Comparison of ENCODE assay signal across 27 mouse cellular contexts in the genomic region with DNA sequence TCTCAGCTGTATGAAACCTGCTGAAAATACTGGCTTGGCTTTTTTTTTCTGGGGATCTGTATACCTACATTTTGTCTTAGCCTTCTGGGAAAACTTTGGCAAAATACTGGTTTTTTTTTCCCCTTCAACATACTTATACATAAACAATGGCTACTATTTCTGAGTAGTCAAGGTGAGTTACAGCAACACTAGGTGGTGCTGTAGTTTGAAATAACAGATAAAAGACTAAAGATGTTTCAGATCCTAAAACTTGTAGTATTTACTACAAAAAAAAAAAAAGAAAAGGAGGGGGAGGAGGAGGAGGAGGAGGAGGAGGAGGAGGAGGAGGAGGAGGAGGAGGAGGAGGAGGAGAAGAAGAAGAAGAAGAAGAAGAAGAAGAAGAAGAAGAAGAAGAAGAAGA.
DNase-seq lines count a peak whose midpoint lies in the region; ATAC-seq lines count a peak whose summit lies in the region.
"Had no signal": no experiment of that assay in that cellular context is flagged by ENCODE, and none has a peak within 500 bp of the region (broad histone marks: within the 10 kb centered on the region; RNA-seq: fewer than 3 reads in every experiment).

No protein-coding gene starts in this region.

- H3K9me3 ChIP-seq in hindbrain, embryonic 13.5 days: no peaks in the 10 kb centered on the region
- H3K9me3 ChIP-seq: embryonic facial prominence, embryonic 10.5 days; embryonic facial prominence, embryonic 13.5 days; forebrain, embryonic 12.5 days; hindbrain, embryonic 12.5 days; intestine, embryonic 15.5 days had no signal

- intact Hi-C loops in left cerebral cortex, postnatal 25 days (cut with DNase I): no loop called here

- peak; percentile 2 for DNase-seq in CD4-positive, CD25-positive, alpha-beta regulatory T cell, adult 2 months (ENCODE audit: low read depth, low spot score)
- DNase-seq in ES-CJ7 (ENCODE audit: low read depth, low spot score): peak; percentile 5
- no peak for DNase-seq in left cerebral cortex, postnatal 25 days (ENCODE audit: low spot score in 2 of 2)
- DNase-seq in lung, postnatal 36 days: no peak
- DNase-seq: adrenal gland, adult 8-10 months; adrenal gland, postnatal 25 days; B cell, adult 2 months; cerebellum, adult 18-20 months; cerebellum, adult 9-11 months; cerebellum, postnatal 25 days; embryo, embryonic 11 days; gastrocnemius, postnatal 10 days; gastrocnemius, postnatal 36 days; heart, adult 11 months had no signal

- H3K4me1 ChIP-seq in hindbrain, embryonic 13.5 days (replicated peaks): no peaks in the 10 kb centered on the region
- H3K4me1 ChIP-seq: embryonic facial prominence, embryonic 10.5 days; embryonic facial prominence, embryonic 13.5 days; forebrain, embryonic 12.5 days; hindbrain, embryonic 12.5 days; intestine, embryonic 15.5 days had no signal

- no peaks in the 10 kb centered on the region for H3K36me3 ChIP-seq in hindbrain, embryonic 13.5 days
- H3K36me3 ChIP-seq: embryonic facial prominence, embryonic 10.5 days; embryonic facial prominence, embryonic 13.5 days; forebrain, embryonic 12.5 days; hindbrain, embryonic 12.5 days; intestine, embryonic 15.5 days had no signal

- H3K27ac ChIP-seq in hindbrain, embryonic 13.5 days: no peak overlapping the region
- H3K27ac ChIP-seq: embryonic facial prominence, embryonic 10.5 days; embryonic facial prominence, embryonic 13.5 days; forebrain, embryonic 12.5 days; hindbrain, embryonic 12.5 days; intestine, embryonic 15.5 days had no signal

- H3K27me3 ChIP-seq in hindbrain, embryonic 13.5 days: no peaks in the 10 kb centered on the region
- H3K27me3 ChIP-seq: embryonic facial prominence, embryonic 13.5 days; forebrain, embryonic 12.5 days; hindbrain, embryonic 12.5 days; intestine, embryonic 15.5 days had no signal

- no peak overlapping the region for H3K9ac ChIP-seq in hindbrain, embryonic 13.5 days
- H3K9ac ChIP-seq: embryonic facial prominence, embryonic 13.5 days; forebrain, embryonic 12.5 days; hindbrain, embryonic 12.5 days; intestine, embryonic 15.5 days had no signal

- no peak for ATAC-seq in CD4-positive, CD25-positive, alpha-beta regulatory T cell, adult 4 months
- 0 out of 2 replicates have a peak, but pooled peaks have one; percentile 36 for ATAC-seq in megakaryocyte progenitor cell, adult 5-6 weeks (replicated peaks; ENCODE audit: poor library complexity)
- no peak for ATAC-seq in hindbrain, embryonic 13.5 days (ENCODE audit: low FRiP score)
- ATAC-seq: activated CD4-positive, CD25-positive, alpha-beta regulatory T cell, adult 4 months; forebrain, embryonic 16.5 days; hindbrain, embryonic 16.5 days; intestine, embryonic 15.5 days had no signal

- no peak overlapping the region for H3K4me3 ChIP-seq in hindbrain, embryonic 13.5 days
- H3K4me3 ChIP-seq: embryonic facial prominence, embryonic 10.5 days; embryonic facial prominence, embryonic 13.5 days; erythroblast, embryonic 14.5 days; forebrain, embryonic 12.5 days; hindbrain, embryonic 12.5 days; intestine, embryonic 15.5 days had no signal

- no peak overlapping the region for H3K4me2 ChIP-seq in hindbrain, embryonic 13.5 days
- H3K4me2 ChIP-seq: embryonic facial prominence, embryonic 13.5 days; forebrain, embryonic 12.5 days; heart, embryonic 11.5 days; hindbrain, embryonic 12.5 days; intestine, embryonic 15.5 days had no signal

Comparison
In these comparisons a context has a peak if more than half of its experiments do, and no peak if none do; other contexts are left out.
1. DNase-seq: peak in CD4-positive, CD25-positive, alpha-beta regulatory T cell, adult 2 months (single experiment) and ES-CJ7 (single experiment); none in left cerebral cortex, postnatal 25 days (0 of 2) and lung, postnatal 36 days (single experiment).